Mouse (Mus musculus): ENCODE data around the gene Sema6b. TPM values are rescaled to one million over a fixed set of nuclear protein-coding genes. Genes with fewer than 3 reads are reported as not detected.
"Not testable (repeated sequence)": the region's sequence is repeated elsewhere in the genome, so short reads cannot be mapped to it uniquely, and the experiment has no call there.

Sema6b gene
- total and polyA plus RNA-seq, 2 experiments from 2014 or later = 13.2 to 91.6 TPM

DNA sequence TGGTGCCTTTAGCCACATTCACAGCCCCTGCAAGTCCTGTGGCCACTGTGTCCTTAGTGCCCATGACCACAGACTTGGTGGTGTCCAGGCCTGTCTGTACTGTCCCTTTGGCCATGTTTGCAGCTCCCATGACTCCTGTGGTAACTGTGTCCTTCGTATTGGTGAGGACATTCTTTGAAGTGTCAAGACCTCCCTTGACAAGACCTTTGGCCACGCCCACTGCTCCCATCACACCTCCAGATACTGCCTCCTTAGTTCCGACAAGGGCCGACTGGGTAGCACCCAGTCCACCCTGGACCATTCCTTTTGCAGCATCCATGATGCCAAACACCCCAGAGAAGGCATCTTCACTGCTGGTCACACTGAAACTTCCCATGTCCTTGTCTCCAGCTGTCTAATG lies 33.2 kb downstream of the Sema6b start:
- Histone ChIP-seq H3K4me2 (ENCODE audit: low read depth, low read length) (no peak overlapping the region), H3K4me1 (ENCODE audit: insufficient read depth, low read length) (no peaks in the 10 kb centered on the region), H3K27ac (no peak overlapping the region), H3K9me3 (ENCODE audit: low read length) (no peaks in the 10 kb centered on the region), H3K27me3 (ENCODE audit: insufficient read depth, low read length) (no peaks in the 10 kb centered on the region), H3K36me3 (ENCODE audit: insufficient read depth, low read length) (peaks cover 11% of the 10 kb centered on the region; the same call in 1 of the 2 replicates), H3K9ac (replicated peaks; ENCODE audit: low read length) (no peak overlapping the region), H3K4me3 (ENCODE audit: low read length) (no peak overlapping the region)
- 81% methylated on average over 4 of the region's 4 CpGs for WGBS
- ATAC-seq (no peak), DNase-seq (ENCODE audit: low spot score) (no peak)
- no peak for TF ChIP-seq CTCF (IDR thresholded peaks at IDR 0.05; ENCODE audit: low read depth)

- not testable (repeated sequence) for H3K9me3 ChIP-seq (ENCODE audit: low read length)
These were observed 33.7 kb downstream of the Sema6b start for GRCm38 (mm10) chr17:56106436-56106835.

DNA sequence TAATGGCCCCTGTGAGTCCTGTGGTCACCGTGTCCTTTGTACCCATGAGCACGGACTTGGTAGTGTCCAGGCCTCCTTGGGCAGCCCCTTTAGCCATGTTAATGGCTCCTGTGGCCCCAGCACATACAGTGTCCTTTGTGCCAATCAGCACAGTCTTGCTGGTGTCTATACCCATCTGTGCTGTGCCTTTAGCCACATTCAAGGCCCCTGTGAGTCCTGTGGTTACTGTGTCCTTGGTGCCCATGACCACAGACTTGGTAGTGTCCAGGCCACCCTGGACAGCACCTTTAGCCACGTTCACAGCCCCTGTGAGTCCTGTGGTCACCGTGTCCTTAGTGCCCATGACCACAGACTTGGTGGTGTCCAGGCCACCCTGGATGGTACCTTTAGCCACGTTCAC lies 35.3 kb downstream of the Sema6b start:
- not testable (repeated sequence) for H3K4me3 ChIP-seq (ENCODE audit: low read length); H3K4me1 ChIP-seq (ENCODE audit: insufficient read depth, low read length); H3K27ac ChIP-seq; ATAC-seq; H3K4me2 ChIP-seq (ENCODE audit: low read depth, low read length); DNase-seq (ENCODE audit: low spot score); H3K9me3 ChIP-seq (ENCODE audit: low read length); H3K9ac ChIP-seq (replicated peaks; ENCODE audit: low read length); H3K27me3 ChIP-seq (ENCODE audit: insufficient read depth, low read length)
- H3K36me3 ChIP-seq (ENCODE audit: insufficient read depth, low read length) = peaks cover 33% of the 10 kb centered on the region
- WGBS = 100% methylated on average over 2 of the region's 5 CpGs

More at GRCm38 (mm10) chr17:56106436-56106835, 33.7 kb downstream of the Sema6b start:
- H3K9ac ChIP-seq (replicated peaks; ENCODE audit: low read length); ATAC-seq; H3K27ac ChIP-seq; H3K4me2 ChIP-seq (ENCODE audit: low read depth, low read length); H3K4me1 ChIP-seq (ENCODE audit: insufficient read depth, low read length); H3K4me3 ChIP-seq (ENCODE audit: low read length); DNase-seq (ENCODE audit: low spot score); H3K27me3 ChIP-seq (ENCODE audit: insufficient read depth, low read length): not testable (repeated sequence)
- WGBS = 98% methylated on average over 4 of the region's 4 CpGs
- H3K36me3 ChIP-seq (ENCODE audit: insufficient read depth, low read length) = peaks cover 17% of the 10 kb centered on the region

DNA sequence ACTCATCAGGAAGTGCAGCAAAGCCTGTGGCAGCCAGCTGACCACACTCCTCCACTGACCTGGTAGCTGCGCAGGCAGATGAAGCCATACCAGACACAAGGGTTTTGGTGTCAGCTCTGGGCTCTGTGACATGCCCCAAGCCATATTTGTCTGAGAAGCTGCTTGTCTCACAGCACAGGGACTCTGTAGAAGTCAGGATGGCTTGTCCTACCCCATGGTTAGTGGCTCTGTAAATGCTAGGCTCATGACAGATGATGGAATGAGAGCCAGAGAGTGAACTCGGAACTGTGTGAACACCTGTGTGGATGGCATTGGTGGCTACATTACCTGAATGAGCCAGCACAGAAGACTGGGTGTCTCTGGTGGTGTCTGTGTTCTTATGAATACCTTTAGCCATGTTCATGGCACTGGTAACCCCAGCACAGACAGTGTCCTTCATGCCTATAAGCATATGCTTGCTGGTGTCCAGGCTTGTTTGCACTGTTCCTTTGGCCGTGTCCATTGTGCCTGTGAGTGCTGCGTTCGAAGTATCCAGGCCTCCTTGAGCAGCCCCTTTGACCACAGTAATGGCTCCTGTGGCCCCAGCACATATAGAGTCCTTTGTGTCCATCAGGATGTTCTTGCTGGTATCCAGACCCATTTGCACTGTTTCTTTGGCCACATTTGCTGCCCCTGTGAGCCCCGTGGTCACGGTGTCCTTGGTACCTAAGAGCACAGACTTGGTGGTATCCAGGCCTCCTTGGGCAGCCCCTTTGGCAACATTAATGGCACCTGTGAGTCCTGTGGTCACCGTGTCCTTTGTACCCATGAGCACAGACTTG lies 36.5 kb downstream of the Sema6b start:
- peaks cover 40% of the 10 kb centered on the region for H3K36me3 ChIP-seq (ENCODE audit: insufficient read depth, low read length)
- WGBS = 94% methylated on average over 8 of the region's 8 CpGs
- no peak overlapping the region for H3K4me2 ChIP-seq (ENCODE audit: low read depth, low read length)
- ATAC-seq (no peak), DNase-seq (ENCODE audit: low spot score) (no peak)
- H3K27ac ChIP-seq = no peak overlapping the region
- no peaks in the 10 kb centered on the region for H3K27me3 ChIP-seq (ENCODE audit: insufficient read depth, low read length)
- no peak for TF ChIP-seq CTCF (IDR thresholded peaks at IDR 0.05; ENCODE audit: low read depth)
- H3K4me3 ChIP-seq (ENCODE audit: low read length) = no peak overlapping the region
- no peak overlapping the region for H3K9ac ChIP-seq (replicated peaks; ENCODE audit: low read length)
- no peaks in the 10 kb centered on the region for H3K4me1 ChIP-seq (ENCODE audit: insufficient read depth, low read length)
- no peaks in the 10 kb centered on the region for H3K9me3 ChIP-seq (ENCODE audit: low read length)

GRCm38 (mm10) chr17:56102927-56103326 lies 37.2 kb downstream of the Sema6b start:
- no peak for TF ChIP-seq CTCF (IDR thresholded peaks at IDR 0.05; ENCODE audit: low read depth)
- no peaks in the 10 kb centered on the region for H3K27me3 ChIP-seq (ENCODE audit: insufficient read depth, low read length)
- no peak overlapping the region for H3K4me2 ChIP-seq (ENCODE audit: low read depth, low read length)
- H3K36me3 ChIP-seq (ENCODE audit: insufficient read depth, low read length) = peaks cover 47% of the 10 kb centered on the region
- no peak overlapping the region for H3K9ac ChIP-seq (replicated peaks; ENCODE audit: low read length)
- no peaks in the 10 kb centered on the region for H3K4me1 ChIP-seq (ENCODE audit: insufficient read depth, low read length)
- ATAC-seq (no peak), DNase-seq (ENCODE audit: low spot score) (no peak)
- H3K9me3 ChIP-seq (ENCODE audit: low read length) = no peaks in the 10 kb centered on the region
- H3K27ac ChIP-seq = no peak overlapping the region
- 96% methylated on average over 9 of the region's 9 CpGs for WGBS
- H3K4me3 ChIP-seq (ENCODE audit: low read length) = no peak overlapping the region

GRCm38 (mm10) chr17:56102158-56102557 lies 38.0 kb downstream of the Sema6b start:
- WGBS = 90% methylated on average over 5 of the region's 5 CpGs
- H3K4me2 ChIP-seq (ENCODE audit: low read depth, low read length) = no peak overlapping the region
- ATAC-seq (no peak), DNase-seq (ENCODE audit: low spot score) (no peak)
- H3K9ac ChIP-seq (replicated peaks; ENCODE audit: low read length) = no peak overlapping the region
- peaks cover 53% of the 10 kb centered on the region for H3K36me3 ChIP-seq (ENCODE audit: insufficient read depth, low read length)
- H3K27ac ChIP-seq = no peak overlapping the region
- H3K9me3 ChIP-seq (ENCODE audit: low read length) = no peaks in the 10 kb centered on the region
- no peak for TF ChIP-seq CTCF (IDR thresholded peaks at IDR 0.05; ENCODE audit: low read depth)
- H3K4me1 ChIP-seq (ENCODE audit: insufficient read depth, low read length) = no peaks in the 10 kb centered on the region
- no peaks in the 10 kb centered on the region for H3K27me3 ChIP-seq (ENCODE audit: insufficient read depth, low read length)
- H3K4me3 ChIP-seq (ENCODE audit: low read length) = no peak overlapping the region

GRCm38 (mm10) chr17:56100811-56101210 lies 39.3 kb downstream of the Sema6b start:
- H3K9me3 ChIP-seq (ENCODE audit: low read length) = no peaks in the 10 kb centered on the region
- no peaks in the 10 kb centered on the region for H3K27me3 ChIP-seq (ENCODE audit: insufficient read depth, low read length)
- no peak overlapping the region for H3K9ac ChIP-seq (replicated peaks; ENCODE audit: low read length)
- H3K36me3 ChIP-seq (ENCODE audit: insufficient read depth, low read length) = peaks cover 66% of the 10 kb centered on the region
- no peak overlapping the region for H3K27ac ChIP-seq
- no peak for ATAC-seq
- no peak overlapping the region for H3K4me3 ChIP-seq (ENCODE audit: low read length)
- no peak for DNase-seq (ENCODE audit: low spot score)
- H3K4me1 ChIP-seq (ENCODE audit: insufficient read depth, low read length) = no peaks in the 10 kb centered on the region
- no peak overlapping the region for H3K4me2 ChIP-seq (ENCODE audit: low read depth, low read length)
- 89% methylated on average over 3 of the region's 3 CpGs for WGBS
- TF ChIP-seq CTCF (IDR thresholded peaks at IDR 0.05; ENCODE audit: low read depth) = no peak

All from hindbrain, postnatal 0 days (tissue).